Mouse (Mus musculus) heart, embryonic 14.5 days (tissue): ENCODE results near the gene Phlpp1. TPM values are rescaled to one million over a fixed set of nuclear protein-coding genes. Genes with fewer than 3 reads are reported as not detected.
"Not testable (repeated sequence)": the region's sequence is repeated elsewhere in the genome, so short reads cannot be mapped to it uniquely, and the experiment has no call there.

Experiments
- ATAC-seq: fragments of 200-750 bp; cut with Nextera tagmentation; 2 replicates; pipeline ENCODE4 v1.8.0; 2017; ENCODE audit warnings: low read depth, moderate TSS enrichment; ENCODE audit not compliant: insufficient number of reproducible peaks, insufficient read depth, low FRiP score
- H3K27ac ChIP-seq, 2 experiments: fragments of 200-500 bp in 1 of 2; fragments of 300-500 bp in 1 of 2; sonication (generic) in 1 of 2; replicated peaks in 1 of 2; 2 replicates each; pipeline ENCODE4 v1.5.1; 2012 to 2014; ENCODE audit warnings: low read depth in 2 of 2, low read length in 2 of 2, control low read depth in 1 of 2, mild to moderate bottlenecking in 1 of 2, mixed read lengths in 1 of 2; ENCODE audit not compliant: control insufficient read depth in 1 of 2, insufficient read depth in 1 of 2
- H3K27me3 ChIP-seq: fragments of 300-500 bp; sonication (generic); 2 replicates; pipeline ENCODE4 v1.6.1; 2014; ENCODE audit warnings: mild to moderate bottlenecking, low read length, control low read depth; ENCODE audit not compliant: control insufficient read depth, insufficient read depth
- H3K36me3 ChIP-seq: fragments of 300-500 bp; sonication (generic); 2 replicates; pipeline ENCODE4 v1.6.1; 2014; ENCODE audit warnings: mild to moderate bottlenecking, control low read depth, low read length, mixed read lengths; ENCODE audit not compliant: control insufficient read depth, insufficient read depth
- H3K4me1 ChIP-seq, 2 experiments: fragments of 200-500 bp in 1 of 2; fragments of 300-500 bp in 1 of 2; sonication (generic) in 1 of 2; 2 replicates each; pipeline ENCODE4 v1.6.1; 2012 to 2014; ENCODE audit warnings: low read length in 2 of 2, control low read depth in 1 of 2, mixed read lengths in 1 of 2; ENCODE audit not compliant: control insufficient read depth in 2 of 2, insufficient read depth in 2 of 2
- H3K4me2 ChIP-seq: fragments of 300-500 bp; sonication (generic); 2 replicates; pipeline ENCODE4 v1.6.1; 2014; ENCODE audit warnings: mild to moderate bottlenecking, low read length
- H3K4me3 ChIP-seq, 2 experiments: fragments of 200-500 bp in 1 of 2; fragments of 300-500 bp in 1 of 2; sonication (generic) in 1 of 2; 2 replicates each; pipeline ENCODE4 v1.5.1; 2012 to 2014; ENCODE audit warnings: low read length in 2 of 2, mild to moderate bottlenecking in 2 of 2, control low read depth in 1 of 2, low read depth in 1 of 2, moderate library complexity in 1 of 2; ENCODE audit not compliant: control insufficient read depth in 1 of 2, insufficient read depth in 1 of 2
- H3K9ac ChIP-seq: fragments of 300-500 bp; sonication (generic); 2 replicates; pipeline ENCODE4 v1.6.1; 2014; ENCODE audit warnings: mild to moderate bottlenecking, low read length
- H3K9me3 ChIP-seq: fragments of 300-500 bp; sonication (generic); 2 replicates; pipeline ENCODE4 v1.6.1; 2016; ENCODE audit warnings: low read length, control low read depth; ENCODE audit not compliant: control insufficient read depth
- WGBS: fragments of 180-500 bp; shearing (Covaris S2); extraction: QIAGEN DNeasy Blood & Tissue Kit; methylation state at CpG from one replicate; pipeline ENCODE4 v1.1.7; 2014; 5-methylcytosine and 5-hydroxymethylcytosine counted together
- polyA plus RNA-seq: library from polyadenylated mRNA; unstranded; fragments of >200 nt; fragmentation: Nextera tagmentation; extraction: Ambion mirVana; gene quantifications from 2 replicates; pipeline ENCODE4 v1.2.1, GENCODE M21; 2014

Gene Phlpp1
- polyA plus RNA-seq, 1 experiment from 2014 or later: 6.7 TPM

- Histone ChIP-seq H3K9me3 (no peaks in the 10 kb centered on the region), H3K27ac (no peak overlapping the region), H3K36me3 (0 out of 2 replicates have a peak, but pooled peaks cover 5% of the 10 kb centered on the region), H3K27me3 (no peaks in the 10 kb centered on the region), H3K4me1 (peaks cover 6 to 37% of the 10 kb centered on the region in 2 experiments), H3K4me2 (no peak overlapping the region), H3K9ac (no peak overlapping the region), H3K4me3 (no peak overlapping the region)
- no peak for ATAC-seq
- 60% methylated on average over 8 of the region's 8 CpGs for WGBS
Observed at GRCm38 (mm10) chr1:106280171-106280913, 108.8 kb downstream of the Phlpp1 start.

GRCm38 (mm10) chr1:106286815-106287214 is 115.3 kb downstream of the Phlpp1 start:
- ATAC-seq: no peak

GRCm38 (mm10) chr1:106289065-106289464 is 117.5 kb downstream of the Phlpp1 start:
- Histone ChIP-seq H3K9me3 (no peaks in the 10 kb centered on the region), H3K9ac (no peak overlapping the region), H3K27me3 (no peaks in the 10 kb centered on the region), H3K27ac (no peak overlapping the region), H3K4me1 (peaks cover 0 to 5% of the 10 kb centered on the region in 2 experiments; a peak in 1 of 4 replicates), H3K4me3 (no peak overlapping the region), H3K36me3 (0 out of 2 replicates have a peak, but pooled peaks cover 4% of the 10 kb centered on the region), H3K4me2 (no peak overlapping the region)
- no peak for ATAC-seq
- 85% methylated on average over 5 of the region's 5 CpGs for WGBS

More at GRCm38 (mm10) chr1:106286815-106287214, 115.3 kb downstream of the Phlpp1 start:
- Histone ChIP-seq H3K9ac (no peak overlapping the region), H3K4me2 (no peak overlapping the region), H3K36me3 (0 out of 2 replicates have a peak, but pooled peaks cover 4% of the 10 kb centered on the region), H3K27ac (no peak overlapping the region), H3K9me3 (no peaks in the 10 kb centered on the region), H3K27me3 (no peaks in the 10 kb centered on the region), H3K4me1 (peaks cover 0 to under 1% of the 10 kb centered on the region in 2 experiments; a peak in 1 of 4 replicates), H3K4me3 (no peak overlapping the region)
- WGBS: 94% methylated on average over 7 of the region's 7 CpGs

- Histone ChIP-seq H3K4me1 (peaks cover 0 to 5% of the 10 kb centered on the region in 2 experiments; a peak in 1 of 4 replicates), H3K9ac (no peak overlapping the region), H3K9me3 (no peaks in the 10 kb centered on the region), H3K27ac (no peak overlapping the region), H3K4me2 (no peak overlapping the region), H3K4me3 (no peak overlapping the region), H3K36me3 (0 out of 2 replicates have a peak, but pooled peaks cover 4% of the 10 kb centered on the region), H3K27me3 (no peaks in the 10 kb centered on the region)
- 84% methylated on average over 2 of the region's 2 CpGs for WGBS
- no peak for ATAC-seq
Observed at GRCm38 (mm10) chr1:106289580-106289979, 118.0 kb downstream of the Phlpp1 start.

- Histone ChIP-seq H3K27me3 (no peaks in the 10 kb centered on the region), H3K4me3 (no peak overlapping the region), H3K27ac (no peak overlapping the region), H3K9ac (no peak overlapping the region), H3K4me2 (no peak overlapping the region), H3K9me3 (no peaks in the 10 kb centered on the region), H3K4me1 (peaks cover 2 to 4% of the 10 kb centered on the region in 2 experiments; a peak in 1 of 4 replicates), H3K36me3 (no peaks in the 10 kb centered on the region)
- no peak for ATAC-seq
- 90% methylated on average over 3 of the region's 3 CpGs for WGBS
Observed at GRCm38 (mm10) chr1:106309394-106310039, 138.0 kb downstream of the Phlpp1 start.

- Histone ChIP-seq H3K4me3 (no peak overlapping the region), H3K36me3 (no peaks in the 10 kb centered on the region), H3K4me2 (no peak overlapping the region), H3K9ac (no peak overlapping the region), H3K9me3 (no peaks in the 10 kb centered on the region), H3K27ac (no peak overlapping the region), H3K4me1 (peaks cover 2 to 4% of the 10 kb centered on the region in 2 experiments; a peak in 1 of 4 replicates), H3K27me3 (no peaks in the 10 kb centered on the region)
- WGBS: 57% methylated on average over 2 of the region's 2 CpGs
- ATAC-seq: no peak
Observed at GRCm38 (mm10) chr1:106310285-106310684, 138.7 kb downstream of the Phlpp1 start.

- not testable (repeated sequence) for H3K27ac ChIP-seq, H3K36me3 ChIP-seq, H3K4me3 ChIP-seq, H3K9me3 ChIP-seq, H3K27me3 ChIP-seq, H3K4me2 ChIP-seq, ATAC-seq, H3K9ac ChIP-seq
- 94% methylated on average over 2 of the region's 2 CpGs for WGBS
- peaks cover 2 to 14% of the 10 kb centered on the region in 2 experiments; a peak in 2 of 4 replicates for H3K4me1 ChIP-seq
Observed at GRCm38 (mm10) chr1:106311830-106312229, 140.3 kb downstream of the Phlpp1 start.
